Mouse (Mus musculus): ENCODE measurements around the gene Sugct. TPM values are rescaled to one million over a fixed set of nuclear protein-coding genes. Genes with fewer than 3 reads are reported as not detected.

The Sugct gene
- total RNA-seq, 1 experiment, result 0.80 TPM

- Histone ChIP-seq H3K27ac (ENCODE audit: insufficient read depth, low read depth, low read length, poor library complexity, severe bottlenecking) (no peak overlapping the region), H3K36me3 (ENCODE audit: control insufficient read depth, insufficient read depth, low read length, poor library complexity, severe bottlenecking) (no peaks in the 10 kb centered on the region), H3K4me1 (ENCODE audit: control insufficient read depth in 2 of 2, insufficient read depth in 2 of 2, low read length in 2 of 2, poor library complexity in 1 of 2) (no peaks in the 10 kb centered on the region), H3K4me3 (ENCODE audit: insufficient read depth in 1 of 2, low read depth in 1 of 2, low read length in 2 of 2, poor library complexity in 1 of 2, severe bottlenecking in 1 of 2) (no peak overlapping the region), H3K9ac (ENCODE audit: insufficient read depth, low read depth, low read length, poor library complexity, severe bottlenecking) (no peak overlapping the region), H3K9me3 (ENCODE audit: control insufficient read depth, insufficient read depth, low read depth, low read length) (no peaks in the 10 kb centered on the region)
- in situ Hi-C loops (cut with MboI; ENCODE audit: low sequenced_read_pairs in 2 of 2, unreplicated experiment in 2 of 2), result no loop called here
- TF ChIP-seq HCFC1 (IDR thresholded peaks at IDR 0.05; ENCODE audit: borderline replicate concordance, insufficient read depth, low read length) (no peak), ZC3H11A (IDR thresholded peaks at IDR 0.05; ENCODE audit: borderline replicate concordance, low read depth, low read length) (no peak), CHD2 (IDR thresholded peaks at IDR 0.05; ENCODE audit: low read depth, low read length) (no peak), ZNF384 (IDR thresholded peaks at IDR 0.05; ENCODE audit: low read depth, low read length) (no peak), MAFK (IDR thresholded peaks at IDR 0.05; ENCODE audit: insufficient read depth, low read depth, low read length) (no peak)
- no peak for DNase-seq (ENCODE audit: low read depth, low spot score)
These were observed 359.3 kb downstream of the Sugct start for GRCm38 (mm10) chr13:17335885-17336540.

GRCm38 (mm10) chr13:17326863-17327262 lies 368.5 kb downstream of the Sugct start:
- no peak for DNase-seq (ENCODE audit: low read depth, low spot score)

GRCm38 (mm10) chr13:17301590-17301989 lies 393.8 kb downstream of the Sugct start:
- no peak for DNase-seq (ENCODE audit: low read depth, low spot score)
- Histone ChIP-seq H3K9ac (ENCODE audit: insufficient read depth, low read depth, low read length, poor library complexity, severe bottlenecking) (no peak overlapping the region), H3K9me3 (ENCODE audit: control insufficient read depth, insufficient read depth, low read depth, low read length) (no peaks in the 10 kb centered on the region), H3K36me3 (ENCODE audit: control insufficient read depth, insufficient read depth, low read length, poor library complexity, severe bottlenecking) (no peaks in the 10 kb centered on the region), H3K4me1 (ENCODE audit: control insufficient read depth in 2 of 2, insufficient read depth in 2 of 2, low read length in 2 of 2, poor library complexity in 1 of 2) (no peaks in the 10 kb centered on the region), H3K4me3 (ENCODE audit: insufficient read depth in 1 of 2, low read depth in 1 of 2, low read length in 2 of 2, poor library complexity in 1 of 2, severe bottlenecking in 1 of 2) (no peak overlapping the region), H3K27ac (ENCODE audit: insufficient read depth, low read depth, low read length, poor library complexity, severe bottlenecking) (no peak overlapping the region)
- in situ Hi-C loops (cut with MboI; ENCODE audit: low sequenced_read_pairs in 2 of 2, unreplicated experiment in 2 of 2), result no loop called here
- TF ChIP-seq ZC3H11A (IDR thresholded peaks at IDR 0.05; ENCODE audit: borderline replicate concordance, low read depth, low read length), result no peak
- TF ChIP-seq ZNF384 (IDR thresholded peaks at IDR 0.05; ENCODE audit: low read depth, low read length), result no peak
- TF ChIP-seq HCFC1 (IDR thresholded peaks at IDR 0.05; ENCODE audit: borderline replicate concordance, insufficient read depth, low read length), result no peak
- no peak for TF ChIP-seq MAFK (IDR thresholded peaks at IDR 0.05; ENCODE audit: insufficient read depth, low read depth, low read length)
- no peak for TF ChIP-seq CHD2 (IDR thresholded peaks at IDR 0.05; ENCODE audit: low read depth, low read length)

More at GRCm38 (mm10) chr13:17326863-17327262, 368.5 kb downstream of the Sugct start:
- H3K4me3 ChIP-seq (ENCODE audit: insufficient read depth in 1 of 2, low read depth in 1 of 2, low read length in 2 of 2, poor library complexity in 1 of 2, severe bottlenecking in 1 of 2), result no peak overlapping the region
- TF ChIP-seq MAFK (IDR thresholded peaks at IDR 0.05; ENCODE audit: insufficient read depth, low read depth, low read length) (no peak), HCFC1 (IDR thresholded peaks at IDR 0.05; ENCODE audit: borderline replicate concordance, insufficient read depth, low read length) (no peak), ZNF384 (IDR thresholded peaks at IDR 0.05; ENCODE audit: low read depth, low read length) (no peak), ZC3H11A (IDR thresholded peaks at IDR 0.05; ENCODE audit: borderline replicate concordance, low read depth, low read length) (no peak), CHD2 (IDR thresholded peaks at IDR 0.05; ENCODE audit: low read depth, low read length) (no peak)
- H3K4me1 ChIP-seq (ENCODE audit: control insufficient read depth in 2 of 2, insufficient read depth in 2 of 2, low read length in 2 of 2, poor library complexity in 1 of 2), result no peaks in the 10 kb centered on the region
- H3K9ac ChIP-seq (ENCODE audit: insufficient read depth, low read depth, low read length, poor library complexity, severe bottlenecking), result no peak overlapping the region
- in situ Hi-C loops (cut with MboI; ENCODE audit: low sequenced_read_pairs in 2 of 2, unreplicated experiment in 2 of 2), result no loop called here
- H3K27ac ChIP-seq (ENCODE audit: insufficient read depth, low read depth, low read length, poor library complexity, severe bottlenecking), result no peak overlapping the region
- H3K9me3 ChIP-seq (ENCODE audit: control insufficient read depth, insufficient read depth, low read depth, low read length), result no peaks in the 10 kb centered on the region
- no peaks in the 10 kb centered on the region for H3K36me3 ChIP-seq (ENCODE audit: control insufficient read depth, insufficient read depth, low read length, poor library complexity, severe bottlenecking)

- Histone ChIP-seq H3K27ac (ENCODE audit: insufficient read depth, low read depth, low read length, poor library complexity, severe bottlenecking) (no peak overlapping the region), H3K4me1 (ENCODE audit: control insufficient read depth in 2 of 2, insufficient read depth in 2 of 2, low read length in 2 of 2, poor library complexity in 1 of 2) (no peaks in the 10 kb centered on the region), H3K4me3 (ENCODE audit: insufficient read depth in 1 of 2, low read depth in 1 of 2, low read length in 2 of 2, poor library complexity in 1 of 2, severe bottlenecking in 1 of 2) (no peak overlapping the region), H3K9me3 (ENCODE audit: control insufficient read depth, insufficient read depth, low read depth, low read length) (no peaks in the 10 kb centered on the region), H3K9ac (ENCODE audit: insufficient read depth, low read depth, low read length, poor library complexity, severe bottlenecking) (no peak overlapping the region), H3K36me3 (ENCODE audit: control insufficient read depth, insufficient read depth, low read length, poor library complexity, severe bottlenecking) (no peaks in the 10 kb centered on the region)
- DNase-seq (ENCODE audit: low read depth, low spot score), result no peak
- in situ Hi-C loops (cut with MboI; ENCODE audit: low sequenced_read_pairs in 2 of 2, unreplicated experiment in 2 of 2), result no loop called here
- TF ChIP-seq ZNF384 (IDR thresholded peaks at IDR 0.05; ENCODE audit: low read depth, low read length), result no peak
- TF ChIP-seq HCFC1 (IDR thresholded peaks at IDR 0.05; ENCODE audit: borderline replicate concordance, insufficient read depth, low read length), result no peak
- TF ChIP-seq CHD2 (IDR thresholded peaks at IDR 0.05; ENCODE audit: low read depth, low read length), result no peak
- TF ChIP-seq MAFK (IDR thresholded peaks at IDR 0.05; ENCODE audit: insufficient read depth, low read depth, low read length), result no peak
- no peak for TF ChIP-seq ZC3H11A (IDR thresholded peaks at IDR 0.05; ENCODE audit: borderline replicate concordance, low read depth, low read length)
These were observed 397.8 kb downstream of the Sugct start for GRCm38 (mm10) chr13:17297462-17298005.
